In genomic region chr3:105058627-105059513, GRCm38 (mm10) we compare ENCODE assay signal across 8 mouse cellular contexts. TPM values are rescaled to one million over a fixed set of nuclear protein-coding genes. Genes with fewer than 3 reads are reported as not detected.
DNase-seq lines count a peak whose midpoint lies in the region; ATAC-seq lines count a peak whose summit lies in the region.

No protein-coding gene starts in this region.

- H3K4me2 ChIP-seq in hindbrain, embryonic 11.5 days (replicated peaks; ENCODE audit: low read depth, low read length), result peak overlapping the region; percentile 31

- no peaks in the 10 kb centered on the region for H3K36me3 ChIP-seq in hindbrain, embryonic 11.5 days (ENCODE audit: control insufficient read depth, insufficient read depth, low read length)

- peak overlapping the region; percentile 9; the same call in 1 of the 2 replicates for H3K4me3 ChIP-seq in hindbrain, embryonic 11.5 days (ENCODE audit: low read depth, low read length)

- peak; percentile 83 for DNase-seq in MN1 (ENCODE audit: low spot score)
- DNase-seq in cerebellum, adult 8-10 months, result peak; percentile 87
- peak; percentile 78 to 96 for DNase-seq in frontal cortex, adult 2 months (ENCODE audit: extremely low spot score in 1 of 2, low spot score in 1 of 2)
- peak; percentile 91 for DNase-seq in hindbrain, embryonic 11.5 days (ENCODE audit: low spot score)
- DNase-seq in layer of hippocampus, postnatal 10 days (ENCODE audit: low spot score in 2 of 2), result peak; percentile 88 to 91
- DNase-seq in lung, postnatal 10 days, result peak; percentile 92
- peak; percentile 86 for DNase-seq in ovary, postnatal 14 days (ENCODE audit: low spot score)
- DNase-seq in thymus, postnatal 14 days, result peak; percentile 71

- no peaks in the 10 kb centered on the region for H3K27me3 ChIP-seq in hindbrain, embryonic 11.5 days (ENCODE audit: control insufficient read depth, insufficient read depth, low read length)

- no peaks in the 10 kb centered on the region for H3K4me1 ChIP-seq in hindbrain, embryonic 11.5 days (replicated peaks; ENCODE audit: control insufficient read depth, insufficient read depth, low read length)

- H3K9ac ChIP-seq in hindbrain, embryonic 11.5 days (ENCODE audit: low read depth, low read length), result no peak overlapping the region

- peak; percentile 70; the same call in 1 of the 2 replicates for ATAC-seq in hindbrain, embryonic 11.5 days (ENCODE audit: low FRiP score)

- H3K9me3 ChIP-seq in hindbrain, embryonic 11.5 days (ENCODE audit: control insufficient read depth, low read length), result no peaks in the 10 kb centered on the region

- 21% methylated on average over 25 of the region's 25 CpGs for WGBS in hindbrain, embryonic 11.5 days

- no peak overlapping the region for H3K27ac ChIP-seq in hindbrain, embryonic 11.5 days (ENCODE audit: low read depth, low read length)

RNA-seq across cellular contexts. Expression of gene Cttnbp2nl, which starts 5.9 kb away (rescaled TPM):
- polyA plus RNA-seq in frontal cortex, adult 2 months (2012; rRNA removed), result 9.3 and 10.3 TPM in 2 replicates
- polyA plus RNA-seq in hindbrain, embryonic 11.5 days (2014; fragmentation: Nextera tagmentation; extraction: Ambion mirVana), result 46.7 and 52.3 TPM in 2 replicates
- total RNA-seq in layer of hippocampus, postnatal 10 days (2021), result 10 to 100 TPM; 38.0 to 46.6 TPM

RNA-seq across cellular contexts. Expression of gene 4930564D02Rik, which starts 7.8 kb away (rescaled TPM):
- polyA plus RNA-seq in frontal cortex, adult 2 months (2012; rRNA removed), result not detected in 2 replicates
- not detected in 2 replicates for polyA plus RNA-seq in hindbrain, embryonic 11.5 days (2014; fragmentation: Nextera tagmentation; extraction: Ambion mirVana)
- not detected for total RNA-seq in layer of hippocampus, postnatal 10 days (2021)
